Mouse (Mus musculus): Measurements from ENCODE around the gene Tusc2. TPM values are rescaled to one million over a fixed set of nuclear protein-coding genes. Genes with fewer than 3 reads are reported as not detected.

Gene Tusc2
- total and polyA plus RNA-seq, 2 experiments from 2014 or later: 37.0 to 51.2 TPM

GRCm38 (mm10) chr9:107575579-107576356, 12.7 kb downstream of the Tusc2 start:
- H3K9me3 ChIP-seq (replicated peaks; ENCODE audit: control insufficient read depth, low read length): no peaks in the 10 kb centered on the region
- peak overlapping the region; percentile 71 for H3K27ac ChIP-seq (ENCODE audit: low read depth)
- peaks cover 17% of the 10 kb centered on the region for H3K4me1 ChIP-seq (ENCODE audit: control insufficient read depth, insufficient read depth)
- no peak for ATAC-seq (ENCODE audit: insufficient read depth, low read depth)
- no peak for TF ChIP-seq EP300 (IDR thresholded peaks at IDR 0.05; ENCODE audit: low read depth)
- TF ChIP-seq CTCF (IDR thresholded peaks at IDR 0.05; ENCODE audit: low read depth): no peak
- H3K4me2 ChIP-seq (ENCODE audit: low read depth, low read length): no peak overlapping the region
- H3K36me3 ChIP-seq (replicated peaks; ENCODE audit: control insufficient read depth, insufficient read depth, low read length): peaks cover 27% of the 10 kb centered on the region
- 73% methylated on average over 14 of the region's 14 CpGs for WGBS
- H3K27me3 ChIP-seq (ENCODE audit: control insufficient read depth, insufficient read depth, low read length): no peaks in the 10 kb centered on the region
- H3K4me3 ChIP-seq (ENCODE audit: low read depth, low read length): no peak overlapping the region
- no peak for DNase-seq (ENCODE audit: low spot score)
- no peak overlapping the region for H3K9ac ChIP-seq (replicated peaks; ENCODE audit: low read depth, low read length)

GRCm38 (mm10) chr9:107576357-107577107, 13.5 kb downstream of the Tusc2 start, which contains the start of gene Hyal1:
TSS of gene Hyal1 (plus strand) at chr9:107576927.
- peak; percentile 70 for ATAC-seq (ENCODE audit: insufficient read depth, low read depth)
- peaks cover 16% of the 10 kb centered on the region for H3K4me1 ChIP-seq (ENCODE audit: control insufficient read depth, insufficient read depth)

DNA sequence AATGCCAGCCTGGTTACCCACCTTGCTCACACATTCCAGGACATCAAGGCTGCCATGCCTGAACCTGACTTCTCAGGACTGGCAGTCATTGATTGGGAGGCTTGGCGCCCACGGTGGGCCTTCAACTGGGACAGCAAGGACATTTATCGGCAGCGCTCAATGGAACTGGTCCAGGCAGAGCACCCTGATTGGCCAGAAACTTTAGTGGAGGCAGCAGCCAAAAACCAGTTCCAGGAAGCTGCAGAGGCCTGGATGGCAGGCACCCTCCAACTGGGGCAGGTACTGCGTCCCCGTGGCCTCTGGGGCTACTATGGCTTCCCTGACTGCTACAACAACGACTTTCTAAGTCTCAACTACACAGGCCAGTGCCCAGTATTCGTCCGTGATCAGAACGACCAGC, 14.8 kb downstream of the Tusc2 start:
- Histone ChIP-seq H3K9me3 (replicated peaks; ENCODE audit: control insufficient read depth, low read length) (no peaks in the 10 kb centered on the region), H3K9ac (replicated peaks; ENCODE audit: low read depth, low read length) (no peak overlapping the region), H3K36me3 (replicated peaks; ENCODE audit: control insufficient read depth, insufficient read depth, low read length) (peaks cover 14% of the 10 kb centered on the region), H3K4me3 (ENCODE audit: low read depth, low read length) (no peak overlapping the region), H3K4me1 (ENCODE audit: control insufficient read depth, insufficient read depth) (peaks cover 21% of the 10 kb centered on the region), H3K27me3 (ENCODE audit: control insufficient read depth, insufficient read depth, low read length) (no peaks in the 10 kb centered on the region), H3K27ac (ENCODE audit: low read depth) (no peak overlapping the region), H3K4me2 (ENCODE audit: low read depth, low read length) (peak overlapping the region; percentile 62; the same call in 1 of the 2 replicates)
- WGBS: 91% methylated on average over 10 of the region's 10 CpGs
- DNase-seq (ENCODE audit: low spot score): no peak
- no peak for TF ChIP-seq CTCF (IDR thresholded peaks at IDR 0.05; ENCODE audit: low read depth)
- no peak for TF ChIP-seq EP300 (IDR thresholded peaks at IDR 0.05; ENCODE audit: low read depth)
- ATAC-seq (ENCODE audit: insufficient read depth, low read depth): no peak

More at GRCm38 (mm10) chr9:107576357-107577107, 13.5 kb downstream of the Tusc2 start, which contains the start of gene Hyal1:
- Histone ChIP-seq H3K36me3 (replicated peaks; ENCODE audit: control insufficient read depth, insufficient read depth, low read length) (peaks cover 24% of the 10 kb centered on the region), H3K9me3 (replicated peaks; ENCODE audit: control insufficient read depth, low read length) (no peaks in the 10 kb centered on the region), H3K4me3 (ENCODE audit: low read depth, low read length) (peak within 1 kb of the TSS; percentile 36), H3K4me2 (ENCODE audit: low read depth, low read length) (peak within 1 kb of the TSS; percentile 62), H3K9ac (replicated peaks; ENCODE audit: low read depth, low read length) (peak within 1 kb of the TSS; percentile 43; the same call in 1 of the 2 replicates), H3K27me3 (ENCODE audit: control insufficient read depth, insufficient read depth, low read length) (no peaks in the 10 kb centered on the region), H3K27ac (ENCODE audit: low read depth) (peak within 1 kb of the TSS; percentile 71)
- TF ChIP-seq EP300 (IDR thresholded peaks at IDR 0.05; ENCODE audit: low read depth) (no peak), CTCF (IDR thresholded peaks at IDR 0.05; ENCODE audit: low read depth) (no peak)
- peak; percentile 91 for DNase-seq (ENCODE audit: low spot score)
- 26% methylated on average over 16 of the region's 16 CpGs for WGBS

DNA sequence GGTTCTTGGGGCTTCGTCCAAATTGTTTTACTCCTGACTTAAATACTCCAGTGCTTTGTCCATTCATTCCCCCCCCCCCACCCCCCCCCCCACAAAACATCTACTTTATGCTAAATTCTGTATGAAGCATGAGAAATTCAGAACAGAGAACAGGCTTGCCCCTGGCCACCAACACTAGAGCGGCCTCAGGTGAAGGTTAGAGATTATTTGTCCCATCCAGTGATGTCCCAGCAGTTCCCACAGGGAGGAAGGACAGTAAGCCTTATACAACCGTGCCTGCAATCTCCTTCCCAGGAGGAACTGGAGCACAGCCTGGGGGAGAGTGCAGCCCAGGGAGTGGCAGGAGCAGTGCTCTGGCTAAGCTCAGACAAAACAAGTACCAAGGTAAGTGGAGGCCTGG, 15.5 kb downstream of the Tusc2 start, which contains the start of gene Naa80:
TSS of gene Naa80 (plus strand) at position 301 of the 400 bp plus-strand sequence.
- Histone ChIP-seq H3K4me2 (ENCODE audit: low read depth, low read length) (peak within 1 kb of the TSS; percentile 62; the same call in 1 of the 2 replicates), H3K27me3 (ENCODE audit: control insufficient read depth, insufficient read depth, low read length) (no peaks in the 10 kb centered on the region), H3K9me3 (replicated peaks; ENCODE audit: control insufficient read depth, low read length) (no peaks in the 10 kb centered on the region), H3K4me3 (ENCODE audit: low read depth, low read length) (no peak within 1 kb of the TSS), H3K36me3 (replicated peaks; ENCODE audit: control insufficient read depth, insufficient read depth, low read length) (peaks cover 17% of the 10 kb centered on the region), H3K9ac (replicated peaks; ENCODE audit: low read depth, low read length) (no peak within 1 kb of the TSS), H3K27ac (ENCODE audit: low read depth) (peak within 1 kb of the TSS; percentile 94; the same call in 1 of the 2 replicates), H3K4me1 (ENCODE audit: control insufficient read depth, insufficient read depth) (peaks cover 21% of the 10 kb centered on the region)
- TF ChIP-seq EP300 (IDR thresholded peaks at IDR 0.05; ENCODE audit: low read depth) (no peak), CTCF (IDR thresholded peaks at IDR 0.05; ENCODE audit: low read depth) (no peak)
- ATAC-seq (ENCODE audit: insufficient read depth, low read depth) (no peak), DNase-seq (ENCODE audit: low spot score) (no peak)
- WGBS: 81% methylated on average over 3 of the region's 3 CpGs

- Histone ChIP-seq H3K4me2 (ENCODE audit: low read depth, low read length) (no peak overlapping the region), H3K4me3 (ENCODE audit: low read depth, low read length) (no peak overlapping the region), H3K36me3 (replicated peaks; ENCODE audit: control insufficient read depth, insufficient read depth, low read length) (peaks cover 20% of the 10 kb centered on the region), H3K4me1 (ENCODE audit: control insufficient read depth, insufficient read depth) (peaks cover 21% of the 10 kb centered on the region), H3K27me3 (ENCODE audit: control insufficient read depth, insufficient read depth, low read length) (no peaks in the 10 kb centered on the region), H3K9ac (replicated peaks; ENCODE audit: low read depth, low read length) (no peak overlapping the region), H3K27ac (ENCODE audit: low read depth) (peak overlapping the region; percentile 94; the same call in 1 of the 2 replicates), H3K9me3 (replicated peaks; ENCODE audit: control insufficient read depth, low read length) (no peaks in the 10 kb centered on the region)
- DNase-seq (ENCODE audit: low spot score): no peak
- no peak for ATAC-seq (ENCODE audit: insufficient read depth, low read depth)
- 93% methylated on average over 14 of the region's 14 CpGs for WGBS
- TF ChIP-seq CTCF (IDR thresholded peaks at IDR 0.05; ENCODE audit: low read depth) (no peak), EP300 (IDR thresholded peaks at IDR 0.05; ENCODE audit: low read depth) (no peak)
Measured at GRCm38 (mm10) chr9:107579023-107579900, 16.2 kb downstream of the Tusc2 start.
